Comparison of ENCODE assay signal across 17 mouse cellular contexts in the genomic region with DNA sequence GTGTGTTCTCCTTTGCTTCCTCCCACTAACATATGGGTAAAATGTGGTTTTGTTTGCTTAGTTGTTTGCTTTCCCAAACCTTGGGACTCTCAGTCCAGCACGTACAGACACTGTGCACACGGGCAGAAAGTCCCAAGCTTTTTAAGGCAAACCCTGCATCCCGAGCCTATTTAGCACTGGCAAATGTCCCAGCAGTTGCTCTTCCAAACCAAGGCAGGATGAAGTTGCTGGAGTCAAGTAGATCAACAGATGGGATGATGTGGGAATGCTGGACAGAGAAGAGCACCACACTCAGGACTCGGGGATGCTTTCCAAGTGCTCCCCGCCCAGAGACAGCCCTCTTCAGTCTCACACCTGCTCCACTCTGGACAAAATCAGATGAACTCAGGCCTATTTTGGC. TPM values are rescaled to one million over a fixed set of nuclear protein-coding genes. Genes with fewer than 3 reads are reported as not detected.
DNase-seq lines count a peak whose midpoint lies in the region; ATAC-seq and TF ChIP-seq lines count a peak whose summit lies in the region.
"Had no signal": no experiment of that assay in that cellular context is flagged by ENCODE, and none has a peak within 500 bp of the region (broad histone marks: within the 10 kb centered on the region; RNA-seq: fewer than 3 reads in every experiment).

No protein-coding gene starts in this region.

- no peaks in the 10 kb centered on the region for H3K9me3 ChIP-seq in limb, embryonic 14.5 days (ENCODE audit: control insufficient read depth, low read length)
- no peaks in the 10 kb centered on the region for H3K9me3 ChIP-seq in limb, embryonic 10.5 days (replicated peaks)
- H3K9me3 ChIP-seq in limb, embryonic 15.5 days = no peaks in the 10 kb centered on the region
- H3K9me3 ChIP-seq: lung, embryonic 15.5 days had no signal

- TF ChIP-seq POLR2A in limb, embryonic 14.5 days (IDR thresholded peaks at IDR 0.05; ENCODE audit: borderline replicate concordance, extremely low read depth, insufficient read depth, insufficient read length) = no peak

- H3K4me2 ChIP-seq in limb, embryonic 14.5 days (replicated peaks; ENCODE audit: low read depth, low read length, severe bottlenecking) = no peak overlapping the region
- no peak overlapping the region for H3K4me2 ChIP-seq in limb, embryonic 15.5 days
- H3K4me2 ChIP-seq: lung, embryonic 15.5 days had no signal

- H3K9ac ChIP-seq in limb, embryonic 14.5 days (ENCODE audit: low read depth, low read length, severe bottlenecking) = no peak overlapping the region
- no peak overlapping the region for H3K9ac ChIP-seq in limb, embryonic 15.5 days
- H3K9ac ChIP-seq: lung, embryonic 15.5 days had no signal

- peak; percentile 58 to 81 for DNase-seq in cerebellum, postnatal 10 days
- DNase-seq in cerebellum, adult 9-11 months = no peak
- peak; percentile 42 for DNase-seq in limb, embryonic 14.5 days (ENCODE audit: low spot score)
- no peak for DNase-seq in limb, embryonic 10.5 days (ENCODE audit: low spot score)
- peak; percentile 33 for DNase-seq in gastrocnemius, postnatal 10 days
- no peak for DNase-seq in thymus, postnatal 36 days
- no peak for DNase-seq in frontal cortex, adult 2 months (ENCODE audit: extremely low spot score in 1 of 2, low spot score in 1 of 2)
- DNase-seq: cerebellum, adult 11-12 months; right cerebral cortex, adult 18-20 months; thymus, adult 18-20 months had no signal

- 72% methylated on average over 5 of the region's 5 CpGs for WGBS in limb, embryonic 14.5 days
- WGBS in limb, embryonic 10.5 days = 86% methylated on average over 5 of the region's 5 CpGs
- 64% methylated on average over 5 of the region's 5 CpGs for WGBS in limb, embryonic 15.5 days

- no peaks in the 10 kb centered on the region for H3K36me3 ChIP-seq in limb, embryonic 14.5 days (ENCODE audit: control insufficient read depth, insufficient read depth, low read length)
- H3K36me3 ChIP-seq in limb, embryonic 10.5 days = no peaks in the 10 kb centered on the region
- no peaks in the 10 kb centered on the region for H3K36me3 ChIP-seq in limb, embryonic 15.5 days
- H3K36me3 ChIP-seq: lung, embryonic 15.5 days had no signal

- no peak overlapping the region for H3K4me3 ChIP-seq in limb, embryonic 14.5 days (replicated peaks; ENCODE audit: low read length)
- no peak overlapping the region for H3K4me3 ChIP-seq in limb, embryonic 10.5 days
- no peak overlapping the region for H3K4me3 ChIP-seq in limb, embryonic 15.5 days
- H3K4me3 ChIP-seq: erythroblast, embryonic 14.5 days; lung, embryonic 15.5 days had no signal

- no peaks in the 10 kb centered on the region for H3K27me3 ChIP-seq in limb, embryonic 14.5 days (ENCODE audit: control insufficient read depth, insufficient read depth, low read length)
- H3K27me3 ChIP-seq in limb, embryonic 10.5 days (ENCODE audit: low read depth, poor library complexity, severe bottlenecking) = no peaks in the 10 kb centered on the region
- H3K27me3 ChIP-seq in limb, embryonic 15.5 days = no peaks in the 10 kb centered on the region
- H3K27me3 ChIP-seq: CH12.LX; lung, embryonic 15.5 days had no signal

- no peaks in the 10 kb centered on the region for H3K4me1 ChIP-seq in limb, embryonic 14.5 days (ENCODE audit: control insufficient read depth, insufficient read depth, low read length)
- H3K4me1 ChIP-seq in limb, embryonic 10.5 days = peaks cover 12% of the 10 kb centered on the region
- peaks cover 4% of the 10 kb centered on the region; the same call in 1 of the 2 replicates for H3K4me1 ChIP-seq in limb, embryonic 15.5 days
- H3K4me1 ChIP-seq: lung, embryonic 15.5 days had no signal

- no peak overlapping the region for H3K27ac ChIP-seq in limb, embryonic 14.5 days (replicated peaks; ENCODE audit: low read depth, low read length)
- H3K27ac ChIP-seq in limb, embryonic 10.5 days = no peak overlapping the region
- H3K27ac ChIP-seq in limb, embryonic 15.5 days = no peak overlapping the region; the same call in 1 of the 2 replicates
- H3K27ac ChIP-seq: kidney, postnatal 0 days; lung, embryonic 15.5 days had no signal

- ATAC-seq in limb, embryonic 14.5 days (ENCODE audit: low FRiP score, low read depth) = no peak
- peak; percentile 33; the same call in 1 of the 2 replicates for ATAC-seq in limb, embryonic 15.5 days (ENCODE audit: insufficient number of reproducible peaks, low FRiP score, low TSS enrichment, low read depth)
- ATAC-seq: inflammation-experienced regulatory T-cells, adult 6 months had no signal

RNA-seq across cellular contexts. Expression of gene Casq2, which starts 9.2 kb away (rescaled TPM):
- 62.6 and 91.2 TPM in 2 replicates for polyA plus RNA-seq in limb, embryonic 14.5 days (2012; rRNA removed)
- 40.4 and 59.5 TPM in 2 replicates for polyA plus RNA-seq in limb, embryonic 14.5 days (2014; fragmentation: Nextera tagmentation; extraction: Ambion mirVana)
- 0.08 and 0.28 TPM in 2 replicates for polyA plus RNA-seq in limb, embryonic 10.5 days (2016; fragmentation: Nextera tagmentation; extraction: Ambion mirVana)
- 100 to 1,000 TPM; 270 to 288 TPM for total RNA-seq in gastrocnemius, postnatal 10 days (2021)
- polyA plus RNA-seq in limb, embryonic 15.5 days (2015; fragmentation: Nextera tagmentation; extraction: Ambion mirVana) = 44.6 and 135 TPM in 2 replicates
- 6.3 and 7.1 TPM in 2 replicates for polyA plus RNA-seq in frontal cortex, adult 2 months (2012; rRNA removed)
- total RNA-seq: CH12.LX; megakaryocyte-erythroid progenitor cell, adult 5-6 weeks had no signal
- polyA plus RNA-seq: erythroblast, embryonic 14.5 days; inflammation-experienced regulatory T-cells, adult 6 months had no signal

Comparison
In these comparisons a context has a peak if more than half of its experiments do, and no peak if none do; other contexts are left out.
1. DNase-seq: peak in cerebellum, postnatal 10 days (2 of 2), limb, embryonic 14.5 days (single experiment) and gastrocnemius, postnatal 10 days (single experiment); none in cerebellum, adult 9-11 months (single experiment), limb, embryonic 10.5 days (single experiment), thymus, postnatal 36 days (0 of 2) and frontal cortex, adult 2 months (0 of 2).